In the genomic region with DNA sequence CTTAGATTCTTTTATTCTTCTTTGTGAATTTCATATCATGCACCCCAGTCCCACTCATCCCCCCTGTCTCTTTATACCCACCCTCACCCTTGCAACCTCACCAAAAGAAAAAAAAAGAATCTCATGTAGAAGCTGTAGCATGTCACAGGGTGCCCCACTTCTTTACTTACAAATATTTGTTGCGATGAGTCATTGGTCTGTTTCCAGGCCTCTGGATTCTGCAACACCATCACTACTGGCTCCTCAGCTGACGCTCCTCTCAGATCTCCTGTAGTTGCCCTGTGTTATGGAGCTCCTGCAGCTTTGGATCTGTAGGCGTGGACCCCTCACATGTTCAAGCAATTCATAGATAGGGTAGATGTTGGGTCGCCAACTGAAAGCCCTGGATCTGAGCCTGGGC, we compare ENCODE assay signal across 19 mouse cellular contexts. TPM values are rescaled to one million over a fixed set of nuclear protein-coding genes. Genes with fewer than 3 reads are reported as not detected.
DNase-seq lines count a peak whose midpoint lies in the region.
"Had no signal": no experiment of that assay in that cellular context is flagged by ENCODE, and none has a peak within 500 bp of the region (broad histone marks: within the 10 kb centered on the region; RNA-seq: fewer than 3 reads in every experiment).

No protein-coding gene starts in this region.

- DNase-seq in heart, adult 11 months: peak; percentile 81
- DNase-seq in heart, postnatal 25 days (ENCODE audit: low spot score): no peak
- DNase-seq in urinary bladder, postnatal 25 days (ENCODE audit: low spot score): peak; percentile 10
- no peak for DNase-seq in urinary bladder, postnatal 36 days (ENCODE audit: low spot score in 2 of 2)
- DNase-seq in NIH3T3 (ENCODE audit: low read depth): peak; percentile 83
- DNase-seq in layer of hippocampus, adult 18-20 months (ENCODE audit: low spot score in 2 of 2): no peak
- DNase-seq: adrenal gland, postnatal 10 days; adrenal gland, postnatal 25 days; B cell, adult 2 months; cerebellum, adult 11 months; cerebellum, adult 18-20 months; cerebellum, adult 8-10 months; cerebellum, adult 9-11 months; cerebellum, postnatal 14 days; cerebellum, postnatal 36 days; embryo, embryonic 11 days; forebrain, postnatal 0 days had no signal

- intact Hi-C loops in heart, postnatal 25 days (cut with DNase I): no loop called here

RNA-seq across cellular contexts. Expression of gene Fam72a, which starts 12.1 kb away (rescaled TPM):
- under 1 TPM; 0.73 to 0.88 TPM for total RNA-seq in heart, postnatal 25 days (2021)
- total RNA-seq in layer of hippocampus, adult 18-20 months (2021): 1 to 10 TPM; 1.3 TPM

RNA-seq across cellular contexts. Expression of gene Srgap2, which starts 12.6 kb away (rescaled TPM):
- total RNA-seq in heart, postnatal 25 days (2021): 10 to 100 TPM; 22.8 to 24.3 TPM
- 10 to 100 TPM; 75.1 to 87.6 TPM for total RNA-seq in layer of hippocampus, adult 18-20 months (2021)

RNA-seq across cellular contexts. Expression of gene Avpr1b, which starts 59.3 kb away (rescaled TPM):
- not detected for total RNA-seq in heart, postnatal 25 days (2021)
- under 1 TPM; 0.35 to 0.51 TPM for total RNA-seq in layer of hippocampus, adult 18-20 months (2021)
- total RNA-seq: adrenal gland, postnatal 25 days; adrenal gland, postnatal 4 days; common myeloid progenitor, adult 5-6 weeks; forebrain, postnatal 0 days had no signal

Comparison
In these comparisons a context has a peak if more than half of its experiments do, and no peak if none do; other contexts are left out.
1. DNase-seq: peak in heart, adult 11 months (single experiment), urinary bladder, postnatal 25 days (single experiment) and NIH3T3 (single experiment); none in heart, postnatal 25 days (single experiment), urinary bladder, postnatal 36 days (0 of 2) and layer of hippocampus, adult 18-20 months (0 of 2).